Mouse (Mus musculus): ENCODE data around the gene Chaf1a. TPM values are rescaled to one million over a fixed set of nuclear protein-coding genes. Genes with fewer than 3 reads are reported as not detected.

The Chaf1a gene
- polyA plus RNA-seq, 1 experiment from 2014 or later, result 30.8 TPM

- no peak for ATAC-seq (replicated peaks; ENCODE audit: low FRiP score)
- 0 out of 2 replicates have a peak, but pooled peaks cover 4% of the 10 kb centered on the region for H3K36me3 ChIP-seq
- 72% methylated on average over 3 of the region's 3 CpGs for WGBS
- peaks cover 14% of the 10 kb centered on the region for H3K27me3 ChIP-seq
- no peak overlapping the region for H3K4me3 ChIP-seq (replicated peaks)
- H3K27ac ChIP-seq, result no peak overlapping the region
- H3K9ac ChIP-seq, result no peak overlapping the region
- peaks cover 7% of the 10 kb centered on the region for H3K4me1 ChIP-seq
- H3K4me2 ChIP-seq, result no peak overlapping the region
- no peaks in the 10 kb centered on the region for H3K9me3 ChIP-seq (replicated peaks)
Observed at GRCm38 (mm10) chr17:56112743-56113142, 72.5 kb downstream of the Chaf1a start.

GRCm38 (mm10) chr17:56116193-56116592 is 76.0 kb downstream of the Chaf1a start:
- no peak overlapping the region for H3K4me2 ChIP-seq
- H3K4me3 ChIP-seq (replicated peaks), result no peak overlapping the region
- no peak overlapping the region for H3K9ac ChIP-seq
- peaks cover 25% of the 10 kb centered on the region for H3K4me1 ChIP-seq
- 70% methylated on average over 10 of the region's 10 CpGs for WGBS
- no peaks in the 10 kb centered on the region for H3K36me3 ChIP-seq
- H3K9me3 ChIP-seq (replicated peaks), result no peaks in the 10 kb centered on the region
- peaks cover 47% of the 10 kb centered on the region for H3K27me3 ChIP-seq
- ATAC-seq (replicated peaks; ENCODE audit: low FRiP score), result no peak
- no peak overlapping the region for H3K27ac ChIP-seq

GRCm38 (mm10) chr17:56117251-56117710 is 77.0 kb downstream of the Chaf1a start, which contains the start of gene Plin5:
Gene Plin5, minus strand, starts transcription at chr17:56117596.
- Histone ChIP-seq H3K4me3 (replicated peaks) (peak within 1 kb of the TSS; percentile 44), H3K27me3 (peaks cover 58% of the 10 kb centered on the region), H3K9me3 (replicated peaks) (0 out of 2 replicates have a peak, but pooled peaks cover 2% of the 10 kb centered on the region), H3K36me3 (no peaks in the 10 kb centered on the region), H3K4me2 (peak within 1 kb of the TSS; percentile 79), H3K9ac (0 out of 2 replicates have a peak within 1 kb of the TSS, but pooled peaks have one; percentile 37), H3K4me1 (peaks cover 25% of the 10 kb centered on the region), H3K27ac (no peak within 1 kb of the TSS)
- ATAC-seq (replicated peaks; ENCODE audit: low FRiP score), result peak; percentile 72
- WGBS, result 1% methylated on average over 27 of the region's 27 CpGs

- Histone ChIP-seq H3K4me3 (replicated peaks) (peak overlapping the region; percentile 26; the same call in 1 of the 2 replicates), H3K27ac (no peak overlapping the region), H3K27me3 (peaks cover 79% of the 10 kb centered on the region), H3K4me2 (peak overlapping the region; percentile 54), H3K4me1 (peaks cover 33% of the 10 kb centered on the region), H3K9ac (no peak overlapping the region), H3K36me3 (no peaks in the 10 kb centered on the region), H3K9me3 (replicated peaks) (peaks cover 6% of the 10 kb centered on the region; the same call in 1 of the 2 replicates)
- ATAC-seq (replicated peaks; ENCODE audit: low FRiP score), result no peak
- WGBS, result 26% methylated on average over 12 of the region's 12 CpGs
Observed at GRCm38 (mm10) chr17:56119431-56119830, 79.2 kb downstream of the Chaf1a start.

DNA sequence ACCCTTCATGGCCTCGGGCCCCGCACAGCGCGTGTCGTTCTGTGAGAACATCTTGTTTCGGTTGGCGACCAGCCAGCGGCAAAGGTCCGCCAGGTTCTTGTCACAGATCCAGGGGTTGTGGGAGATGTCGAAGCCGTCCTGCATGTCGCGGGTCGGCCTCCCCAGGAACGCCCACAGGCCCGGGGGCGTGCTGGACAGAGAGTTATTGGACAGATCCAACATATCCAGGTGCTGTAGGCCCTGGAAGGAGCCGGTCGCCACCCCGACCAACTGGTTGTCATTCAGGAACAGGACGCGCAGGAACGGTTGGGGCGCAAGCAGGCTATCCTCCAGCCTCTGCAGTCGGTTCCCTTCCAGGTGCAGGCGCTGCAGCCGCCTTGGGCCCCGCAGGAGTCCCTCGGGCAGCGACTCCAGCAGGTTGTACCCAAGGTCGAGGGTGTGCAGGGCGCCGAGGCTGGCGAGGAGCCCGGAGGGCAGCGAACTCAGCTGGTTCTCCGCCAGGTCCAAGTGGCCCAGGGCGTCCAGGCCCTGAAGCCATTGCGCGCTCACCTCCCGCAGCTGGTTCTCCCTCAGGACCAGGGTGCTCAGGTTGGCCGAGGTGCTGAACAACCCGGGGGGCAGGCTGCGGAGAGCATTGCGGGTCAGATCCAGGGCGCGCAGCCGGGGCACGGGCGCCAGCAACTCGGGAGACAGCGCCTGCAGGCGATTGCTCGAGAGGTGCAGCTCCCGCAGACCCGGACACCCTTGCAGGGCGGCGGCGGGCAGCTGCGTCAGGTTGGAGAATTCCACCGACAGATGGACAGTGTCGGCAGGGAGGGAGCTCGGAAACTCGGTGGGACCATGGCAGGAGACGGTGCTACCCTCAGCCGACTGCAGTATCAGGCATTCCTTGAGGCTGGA is 80.0 kb downstream of the Chaf1a start:
- Histone ChIP-seq H3K4me2 (peak overlapping the region; percentile 54), H3K36me3 (no peaks in the 10 kb centered on the region), H3K9me3 (replicated peaks) (peaks cover 6% of the 10 kb centered on the region; the same call in 1 of the 2 replicates), H3K27me3 (peaks cover 86% of the 10 kb centered on the region), H3K4me1 (peaks cover 39% of the 10 kb centered on the region), H3K4me3 (replicated peaks) (peak overlapping the region; percentile 26), H3K27ac (no peak overlapping the region), H3K9ac (no peak overlapping the region)
- WGBS, result 5% methylated on average over 66 of the region's 66 CpGs
- ATAC-seq (replicated peaks; ENCODE audit: low FRiP score), result no peak

DNA sequence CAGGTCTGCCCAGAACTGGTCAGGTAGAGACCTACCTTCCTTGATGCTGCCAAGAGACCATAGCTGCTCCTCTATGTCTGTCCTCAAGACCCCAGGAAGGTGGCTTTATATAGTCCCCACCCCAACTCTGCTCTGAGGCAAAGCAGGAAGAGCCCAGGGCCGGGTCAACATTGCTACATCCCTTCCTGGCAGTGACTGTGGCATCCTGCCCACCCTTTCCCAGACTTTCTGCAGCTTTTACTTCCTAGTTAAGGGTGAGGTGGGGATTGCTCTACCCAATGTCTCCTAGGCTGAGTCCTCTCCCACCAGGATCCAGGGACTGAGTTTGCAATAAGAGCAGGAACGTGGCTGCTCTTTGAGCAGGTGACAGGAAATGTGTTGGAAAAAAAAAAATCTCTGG is 81.6 kb downstream of the Chaf1a start, which contains the start of gene Lrg1:
TSS of gene Lrg1 (minus strand) at position 176 of the 400 bp plus-strand sequence.
- no peak within 1 kb of the TSS for H3K4me3 ChIP-seq (replicated peaks)
- H3K4me1 ChIP-seq, result peaks cover 39% of the 10 kb centered on the region
- H3K9me3 ChIP-seq (replicated peaks), result peaks cover 6% of the 10 kb centered on the region; the same call in 1 of the 2 replicates
- H3K4me2 ChIP-seq, result no peak within 1 kb of the TSS
- 64% methylated on average over 2 of the region's 2 CpGs for whole genome bisulfite sequencing
- no peak for ATAC-seq (replicated peaks; ENCODE audit: low FRiP score)
- H3K36me3 ChIP-seq, result no peaks in the 10 kb centered on the region
- H3K27me3 ChIP-seq, result peaks cover 81% of the 10 kb centered on the region
- H3K27ac ChIP-seq, result no peak within 1 kb of the TSS
- no peak within 1 kb of the TSS for H3K9ac ChIP-seq

Other genes with a start within 250 kb of the Chaf1a start
- 9.1 and 11.6 TPM in 2 replicates for gene Zfp119a, start 161.5 kb upstream of the Chaf1a start, polyA plus RNA-seq (2015; fragmentation: Nextera tagmentation; extraction: Ambion mirVana)
- 16.0 and 16.8 TPM in 2 replicates for gene Zfp959, start 148.3 kb upstream of the Chaf1a start, polyA plus RNA-seq (2015; fragmentation: Nextera tagmentation; extraction: Ambion mirVana)
- gene Zfp119b, start 90.9 kb upstream of the Chaf1a start, polyA plus RNA-seq (2015; fragmentation: Nextera tagmentation; extraction: Ambion mirVana), result 5.5 and 5.7 TPM in 2 replicates
- 1.8 and 2.4 TPM in 2 replicates for gene Ebi3, start 87.8 kb upstream of the Chaf1a start, polyA plus RNA-seq (2015; fragmentation: Nextera tagmentation; extraction: Ambion mirVana)
- gene Yju2, start 81.3 kb upstream of the Chaf1a start, polyA plus RNA-seq (2015; fragmentation: Nextera tagmentation; extraction: Ambion mirVana), result 27.4 and 27.5 TPM in 2 replicates
- 28.8 and 30.1 TPM in 2 replicates for gene Shd, start 70.0 kb upstream of the Chaf1a start, polyA plus RNA-seq (2015; fragmentation: Nextera tagmentation; extraction: Ambion mirVana)
- 19.7 and 21.7 TPM in 2 replicates for gene Fsd1, start 53.9 kb upstream of the Chaf1a start, polyA plus RNA-seq (2015; fragmentation: Nextera tagmentation; extraction: Ambion mirVana)
- 14.5 and 15.5 TPM in 2 replicates for gene Stap2, start 34.9 kb upstream of the Chaf1a start, polyA plus RNA-seq (2015; fragmentation: Nextera tagmentation; extraction: Ambion mirVana)
- gene Mpnd, start 34.7 kb upstream of the Chaf1a start, polyA plus RNA-seq (2015; fragmentation: Nextera tagmentation; extraction: Ambion mirVana), result 97.4 and 103 TPM in 2 replicates
- 168 and 175 TPM in 2 replicates for gene Sh3gl1, start 3.8 kb upstream of the Chaf1a start, polyA plus RNA-seq (2015; fragmentation: Nextera tagmentation; extraction: Ambion mirVana)
- 42.2 and 45.6 TPM in 2 replicates for gene Ubxn6, start 34.6 kb downstream of the Chaf1a start, polyA plus RNA-seq (2015; fragmentation: Nextera tagmentation; extraction: Ambion mirVana)
- gene Hdgfl2, start 39.2 kb downstream of the Chaf1a start, polyA plus RNA-seq (2015; fragmentation: Nextera tagmentation; extraction: Ambion mirVana), result 123 and 141 TPM in 2 replicates
- 0.08 and 0.12 TPM in 2 replicates for gene Plin4, start 69.4 kb downstream of the Chaf1a start, polyA plus RNA-seq (2015; fragmentation: Nextera tagmentation; extraction: Ambion mirVana)
- gene Plin5, start 77.2 kb downstream of the Chaf1a start, polyA plus RNA-seq (2015; fragmentation: Nextera tagmentation; extraction: Ambion mirVana), result 1.5 and 1.9 TPM in 2 replicates
- gene Lrg1, start 81.6 kb downstream of the Chaf1a start, polyA plus RNA-seq (2015; fragmentation: Nextera tagmentation; extraction: Ambion mirVana), result 0.39 and 0.53 TPM in 2 replicates
- gene Sema6b, start 99.9 kb downstream of the Chaf1a start, polyA plus RNA-seq (2015; fragmentation: Nextera tagmentation; extraction: Ambion mirVana), result 1.5 TPM in 2 replicates
- 11.6 and 11.9 TPM in 2 replicates for gene Tnfaip8l1, start 122.0 kb downstream of the Chaf1a start, polyA plus RNA-seq (2015; fragmentation: Nextera tagmentation; extraction: Ambion mirVana)
- 90.7 and 96.4 TPM in 2 replicates for gene Mydgf, start 143.5 kb downstream of the Chaf1a start, polyA plus RNA-seq (2015; fragmentation: Nextera tagmentation; extraction: Ambion mirVana)
- gene Dpp9, start 178.5 kb downstream of the Chaf1a start, polyA plus RNA-seq (2015; fragmentation: Nextera tagmentation; extraction: Ambion mirVana), result 38.9 and 43.8 TPM in 2 replicates
- gene Fem1a, start 216.4 kb downstream of the Chaf1a start, polyA plus RNA-seq (2015; fragmentation: Nextera tagmentation; extraction: Ambion mirVana), result 13.1 TPM in 2 replicates
- gene Ticam1, start 236.3 kb downstream of the Chaf1a start, polyA plus RNA-seq (2015; fragmentation: Nextera tagmentation; extraction: Ambion mirVana), result 6.0 and 6.2 TPM in 2 replicates

Data from kidney, embryonic 15.5 days (tissue).